Mouse (Mus musculus): ENCODE results near the gene Ptprf. TPM values are rescaled to one million over a fixed set of nuclear protein-coding genes. Genes with fewer than 3 reads are reported as not detected.

Ptprf gene
- polyA plus RNA-seq, 1 experiment from 2014 or later = 78.9 TPM

GRCm38 (mm10) chr4:118310461-118310860 is 19.3 kb upstream of the Ptprf start:
- H3K27me3 ChIP-seq (ENCODE audit: control insufficient read depth, insufficient read depth, low read depth, low read length) = no peaks in the 10 kb centered on the region
- H3K9ac ChIP-seq (ENCODE audit: low read depth, low read length) = no peak overlapping the region
- H3K9me3 ChIP-seq (replicated peaks; ENCODE audit: control insufficient read depth, low read length, poor library complexity, severe bottlenecking) = no peaks in the 10 kb centered on the region
- no peaks in the 10 kb centered on the region for H3K36me3 ChIP-seq (ENCODE audit: control insufficient read depth, insufficient read depth, low read length)
- no peaks in the 10 kb centered on the region for H3K4me1 ChIP-seq (ENCODE audit: control insufficient read depth, insufficient read depth, low read length)
- no peak overlapping the region for H3K27ac ChIP-seq (ENCODE audit: low read length)
- no peak overlapping the region for H3K4me2 ChIP-seq (ENCODE audit: low read length)
- 98% methylated on average over 1 of the region's 1 CpGs for WGBS
- no peak for ATAC-seq
- H3K4me3 ChIP-seq (ENCODE audit: low read depth, low read length) = no peak overlapping the region

GRCm38 (mm10) chr4:118307533-118308263 is 16.5 kb upstream of the Ptprf start:
- WGBS = 92% methylated on average over 13 of the region's 13 CpGs
- ATAC-seq = no peak
- Histone ChIP-seq H3K27ac (ENCODE audit: low read length) (no peak overlapping the region), H3K4me2 (ENCODE audit: low read length) (no peak overlapping the region), H3K9ac (ENCODE audit: low read depth, low read length) (no peak overlapping the region), H3K9me3 (replicated peaks; ENCODE audit: control insufficient read depth, low read length, poor library complexity, severe bottlenecking) (no peaks in the 10 kb centered on the region), H3K4me1 (ENCODE audit: control insufficient read depth, insufficient read depth, low read length) (no peaks in the 10 kb centered on the region), H3K4me3 (ENCODE audit: low read depth, low read length) (no peak overlapping the region), H3K36me3 (ENCODE audit: control insufficient read depth, insufficient read depth, low read length) (no peaks in the 10 kb centered on the region), H3K27me3 (ENCODE audit: control insufficient read depth, insufficient read depth, low read depth, low read length) (no peaks in the 10 kb centered on the region)

GRCm38 (mm10) chr4:118306113-118306696 is 15.0 kb upstream of the Ptprf start:
- 80% methylated on average over 21 of the region's 21 CpGs for WGBS
- Histone ChIP-seq H3K9ac (ENCODE audit: low read depth, low read length) (no peak overlapping the region), H3K36me3 (ENCODE audit: control insufficient read depth, insufficient read depth, low read length) (no peaks in the 10 kb centered on the region), H3K27ac (ENCODE audit: low read length) (no peak overlapping the region), H3K27me3 (ENCODE audit: control insufficient read depth, insufficient read depth, low read depth, low read length) (no peaks in the 10 kb centered on the region), H3K4me3 (ENCODE audit: low read depth, low read length) (no peak overlapping the region), H3K9me3 (replicated peaks; ENCODE audit: control insufficient read depth, low read length, poor library complexity, severe bottlenecking) (no peaks in the 10 kb centered on the region), H3K4me2 (ENCODE audit: low read length) (no peak overlapping the region), H3K4me1 (ENCODE audit: control insufficient read depth, insufficient read depth, low read length) (no peaks in the 10 kb centered on the region)
- ATAC-seq = no peak

- H3K9ac ChIP-seq (ENCODE audit: low read depth, low read length) = no peak overlapping the region
- no peak overlapping the region for H3K27ac ChIP-seq (ENCODE audit: low read length)
- H3K9me3 ChIP-seq (replicated peaks; ENCODE audit: control insufficient read depth, low read length, poor library complexity, severe bottlenecking) = no peaks in the 10 kb centered on the region
- ATAC-seq = no peak
- H3K4me3 ChIP-seq (ENCODE audit: low read depth, low read length) = no peak overlapping the region
- H3K4me1 ChIP-seq (ENCODE audit: control insufficient read depth, insufficient read depth, low read length) = no peaks in the 10 kb centered on the region
- H3K36me3 ChIP-seq (ENCODE audit: control insufficient read depth, insufficient read depth, low read length) = no peaks in the 10 kb centered on the region
- 60% methylated on average over 4 of the region's 4 CpGs for WGBS
- no peaks in the 10 kb centered on the region for H3K27me3 ChIP-seq (ENCODE audit: control insufficient read depth, insufficient read depth, low read depth, low read length)
- no peak overlapping the region for H3K4me2 ChIP-seq (ENCODE audit: low read length)
Observed at GRCm38 (mm10) chr4:118304984-118305383, 13.8 kb upstream of the Ptprf start.

GRCm38 (mm10) chr4:118297844-118298243 is 6.6 kb upstream of the Ptprf start:
- Histone ChIP-seq H3K4me2 (ENCODE audit: low read length) (no peak overlapping the region), H3K27me3 (ENCODE audit: control insufficient read depth, insufficient read depth, low read depth, low read length) (no peaks in the 10 kb centered on the region), H3K27ac (ENCODE audit: low read length) (no peak overlapping the region), H3K9me3 (replicated peaks; ENCODE audit: control insufficient read depth, low read length, poor library complexity, severe bottlenecking) (no peaks in the 10 kb centered on the region), H3K4me1 (ENCODE audit: control insufficient read depth, insufficient read depth, low read length) (peaks cover 3% of the 10 kb centered on the region; the same call in 1 of the 2 replicates), H3K4me3 (ENCODE audit: low read depth, low read length) (no peak overlapping the region), H3K36me3 (ENCODE audit: control insufficient read depth, insufficient read depth, low read length) (no peaks in the 10 kb centered on the region), H3K9ac (ENCODE audit: low read depth, low read length) (no peak overlapping the region)
- 17% methylated on average over 5 of the region's 5 CpGs for WGBS
- 0 out of 2 replicates have a peak, but pooled peaks have one; percentile 44 for ATAC-seq

GRCm38 (mm10) chr4:118295651-118296561 is 4.7 kb upstream of the Ptprf start:
- Histone ChIP-seq H3K36me3 (ENCODE audit: control insufficient read depth, insufficient read depth, low read length) (no peaks in the 10 kb centered on the region), H3K9ac (ENCODE audit: low read depth, low read length) (no peak overlapping the region), H3K4me2 (ENCODE audit: low read length) (no peak overlapping the region), H3K4me1 (ENCODE audit: control insufficient read depth, insufficient read depth, low read length) (peaks cover 6% of the 10 kb centered on the region), H3K27ac (ENCODE audit: low read length) (no peak overlapping the region), H3K9me3 (replicated peaks; ENCODE audit: control insufficient read depth, low read length, poor library complexity, severe bottlenecking) (no peaks in the 10 kb centered on the region), H3K27me3 (ENCODE audit: control insufficient read depth, insufficient read depth, low read depth, low read length) (no peaks in the 10 kb centered on the region), H3K4me3 (ENCODE audit: low read depth, low read length) (no peak overlapping the region)
- ATAC-seq = no peak
- 61% methylated on average over 17 of the region's 17 CpGs for WGBS

GRCm38 (mm10) chr4:118294811-118295210 is 3.6 kb upstream of the Ptprf start:
- H3K9ac ChIP-seq (ENCODE audit: low read depth, low read length) = no peak overlapping the region
- no peaks in the 10 kb centered on the region for H3K27me3 ChIP-seq (ENCODE audit: control insufficient read depth, insufficient read depth, low read depth, low read length)
- no peaks in the 10 kb centered on the region for H3K36me3 ChIP-seq (ENCODE audit: control insufficient read depth, insufficient read depth, low read length)
- ATAC-seq = no peak
- peaks cover 7% of the 10 kb centered on the region for H3K4me1 ChIP-seq (ENCODE audit: control insufficient read depth, insufficient read depth, low read length)
- H3K27ac ChIP-seq (ENCODE audit: low read length) = no peak overlapping the region
- no peak overlapping the region for H3K4me3 ChIP-seq (ENCODE audit: low read depth, low read length)
- no peaks in the 10 kb centered on the region for H3K9me3 ChIP-seq (replicated peaks; ENCODE audit: control insufficient read depth, low read length, poor library complexity, severe bottlenecking)
- no peak overlapping the region for H3K4me2 ChIP-seq (ENCODE audit: low read length)
- WGBS = 69% methylated on average over 4 of the region's 4 CpGs

GRCm38 (mm10) chr4:118292741-118293306 is 1.6 kb upstream of the Ptprf start:
- H3K9me3 ChIP-seq (replicated peaks; ENCODE audit: control insufficient read depth, low read length, poor library complexity, severe bottlenecking) = no peaks in the 10 kb centered on the region
- no peak overlapping the region for H3K27ac ChIP-seq (ENCODE audit: low read length)
- no peaks in the 10 kb centered on the region for H3K27me3 ChIP-seq (ENCODE audit: control insufficient read depth, insufficient read depth, low read depth, low read length)
- H3K9ac ChIP-seq (ENCODE audit: low read depth, low read length) = no peak overlapping the region
- no peak overlapping the region for H3K4me3 ChIP-seq (ENCODE audit: low read depth, low read length)
- peaks cover 21% of the 10 kb centered on the region for H3K4me1 ChIP-seq (ENCODE audit: control insufficient read depth, insufficient read depth, low read length)
- no peak overlapping the region for H3K4me2 ChIP-seq (ENCODE audit: low read length)
- H3K36me3 ChIP-seq (ENCODE audit: control insufficient read depth, insufficient read depth, low read length) = no peaks in the 10 kb centered on the region
- 11% methylated on average over 11 of the region's 11 CpGs for WGBS
- ATAC-seq = no peak
